Mouse (Mus musculus): ENCODE measurements around the gene Chmp6. TPM values are rescaled to one million over a fixed set of nuclear protein-coding genes. Genes with fewer than 3 reads are reported as not detected.
A peak's percentile ranks its signal among the peaks of the same experiment; 100 is the strongest.

Gene Chmp6
- polyA plus RNA-seq, 1 experiment from 2014 or later = 100 TPM

DNA sequence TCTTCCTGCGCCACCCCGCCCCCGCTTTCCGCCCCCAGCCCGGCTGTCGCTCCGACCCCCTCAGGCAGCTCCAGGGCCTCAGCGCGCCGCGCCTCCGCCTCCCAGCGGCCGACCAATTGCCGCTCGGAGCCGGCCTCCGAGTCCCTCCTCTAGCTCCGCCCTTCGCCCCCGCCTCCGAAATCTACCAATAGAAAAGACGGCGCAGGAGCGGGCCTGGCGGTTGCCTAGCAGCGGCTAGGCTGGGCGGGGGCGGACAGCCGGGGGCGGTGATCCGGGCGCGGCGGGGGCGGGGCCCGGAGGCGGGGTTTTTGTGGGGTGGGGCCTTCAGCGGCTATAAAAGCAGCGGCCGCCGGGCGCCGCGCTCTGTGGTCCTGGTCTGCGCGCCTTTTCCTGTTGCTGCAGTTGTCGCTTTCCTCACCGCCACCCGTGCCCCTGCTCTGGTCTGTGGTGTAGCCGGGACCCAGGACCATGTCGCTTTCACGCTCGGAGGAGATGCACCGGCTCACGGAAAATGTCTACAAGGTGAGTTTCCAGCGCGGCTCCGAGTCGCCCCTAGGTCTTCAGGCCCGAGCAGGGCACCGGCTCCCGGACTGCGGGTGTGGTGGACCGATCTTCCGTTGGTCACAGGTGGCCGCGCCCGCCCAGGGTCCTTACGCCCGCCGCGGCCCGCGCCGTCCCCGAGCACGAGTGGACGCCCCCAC, 29.6 kb downstream of the Chmp6 start, which contains the start of gene Baiap2:
TSS of gene Baiap2 (plus strand) at position 37 of the 701 bp plus-strand sequence.
- ATAC-seq (ENCODE audit: low FRiP score, low TSS enrichment) = peak; percentile 95
- 1% methylated on average over 75 of the region's 79 CpGs for WGBS
- DNase-seq = peak; percentile 99
- peak within 1 kb of the TSS; percentile 61 for H3K4me3 ChIP-seq (replicated peaks; ENCODE audit: low read depth, low read length)
- no peaks in the 10 kb centered on the region for H3K9me3 ChIP-seq (ENCODE audit: control insufficient read depth, low read length)
- H3K27ac ChIP-seq (replicated peaks; ENCODE audit: low read depth, low read length) = peak within 1 kb of the TSS; percentile 73
- H3K27me3 ChIP-seq (ENCODE audit: control insufficient read depth, insufficient read depth, low read length) = peaks cover 13% of the 10 kb centered on the region; the same call in 1 of the 2 replicates
- H3K4me2 ChIP-seq (ENCODE audit: low read length) = peak within 1 kb of the TSS; percentile 95
- no peaks in the 10 kb centered on the region for H3K36me3 ChIP-seq (ENCODE audit: control insufficient read depth, insufficient read depth, low read length)
- H3K9ac ChIP-seq (replicated peaks; ENCODE audit: low read length) = peak within 1 kb of the TSS; percentile 59
- peaks cover 16% of the 10 kb centered on the region for H3K4me1 ChIP-seq (ENCODE audit: control insufficient read depth, insufficient read depth, low read length)

DNA sequence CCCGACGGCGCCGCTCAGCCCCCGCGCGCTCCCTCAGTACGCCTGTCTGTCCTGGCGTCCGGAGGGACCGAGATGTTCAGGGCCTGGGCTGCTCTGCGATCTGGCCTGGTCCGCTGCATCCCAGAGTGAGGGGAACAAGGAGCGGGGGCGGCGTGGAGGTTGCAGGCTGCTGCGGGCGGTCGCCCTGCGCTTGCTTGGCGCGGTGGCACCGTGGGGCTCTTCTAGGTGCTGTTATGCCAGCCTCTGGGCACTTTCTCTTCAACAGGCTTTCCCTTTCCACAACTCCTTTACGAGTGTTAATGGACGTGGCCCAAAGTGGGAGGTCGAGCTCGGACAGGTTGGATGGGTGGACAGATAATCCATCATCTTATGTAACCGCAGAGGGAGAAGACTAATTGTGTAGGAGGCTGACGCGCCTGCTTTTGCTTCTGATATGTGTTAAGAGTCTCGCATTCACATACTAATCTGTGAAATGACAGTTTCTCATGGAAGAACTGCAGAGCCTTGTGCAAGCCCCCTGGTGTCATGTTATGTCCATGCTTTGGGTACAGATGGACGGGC, 30.3 kb downstream of the Chmp6 start:
- peak overlapping the region; percentile 95 for H3K4me2 ChIP-seq (ENCODE audit: low read length)
- DNase-seq = peak; percentile 57
- peak overlapping the region; percentile 61 for H3K4me3 ChIP-seq (replicated peaks; ENCODE audit: low read depth, low read length)
- H3K9ac ChIP-seq (replicated peaks; ENCODE audit: low read length) = peak overlapping the region; percentile 59
- H3K36me3 ChIP-seq (ENCODE audit: control insufficient read depth, insufficient read depth, low read length) = no peaks in the 10 kb centered on the region
- H3K4me1 ChIP-seq (ENCODE audit: control insufficient read depth, insufficient read depth, low read length) = peaks cover 16% of the 10 kb centered on the region
- peaks cover 13% of the 10 kb centered on the region; the same call in 1 of the 2 replicates for H3K27me3 ChIP-seq (ENCODE audit: control insufficient read depth, insufficient read depth, low read length)
- WGBS = 6% methylated on average over 32 of the region's 32 CpGs
- no peak overlapping the region for H3K27ac ChIP-seq (replicated peaks; ENCODE audit: low read depth, low read length)
- 0 out of 2 replicates have a peak, but pooled peaks have one; percentile 0 for ATAC-seq (ENCODE audit: low FRiP score, low TSS enrichment)
- H3K9me3 ChIP-seq (ENCODE audit: control insufficient read depth, low read length) = no peaks in the 10 kb centered on the region

DNA sequence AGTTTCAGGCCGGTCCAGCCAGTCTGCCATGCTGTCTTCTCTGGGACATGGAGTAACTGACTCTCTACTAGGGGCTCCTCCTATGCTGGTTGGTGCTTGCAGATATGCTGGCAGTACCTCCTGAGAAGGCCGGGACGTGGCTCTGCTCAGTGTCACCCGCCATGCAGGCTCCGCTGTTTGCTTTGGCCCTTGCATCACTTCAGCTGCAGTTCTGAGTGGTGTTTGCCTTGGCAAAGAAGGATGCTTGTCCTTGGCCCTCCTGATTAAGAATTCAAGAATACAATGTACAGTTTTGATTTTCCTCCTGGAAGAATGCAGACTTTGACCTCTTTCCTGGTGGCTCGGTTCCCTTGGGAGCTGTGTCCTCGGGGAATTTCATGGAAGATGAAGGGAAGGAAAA, 32.1 kb downstream of the Chmp6 start:
- Histone ChIP-seq H3K9ac (replicated peaks; ENCODE audit: low read length) (no peak overlapping the region), H3K9me3 (ENCODE audit: control insufficient read depth, low read length) (no peaks in the 10 kb centered on the region), H3K27ac (replicated peaks; ENCODE audit: low read depth, low read length) (no peak overlapping the region), H3K4me3 (replicated peaks; ENCODE audit: low read depth, low read length) (no peak overlapping the region), H3K27me3 (ENCODE audit: control insufficient read depth, insufficient read depth, low read length) (peaks cover 13% of the 10 kb centered on the region; the same call in 1 of the 2 replicates), H3K4me2 (ENCODE audit: low read length) (no peak overlapping the region), H3K4me1 (ENCODE audit: control insufficient read depth, insufficient read depth, low read length) (peaks cover 16% of the 10 kb centered on the region), H3K36me3 (ENCODE audit: control insufficient read depth, insufficient read depth, low read length) (no peaks in the 10 kb centered on the region)
- DNase-seq (no peak), ATAC-seq (ENCODE audit: low FRiP score, low TSS enrichment) (no peak)
- WGBS = 86% methylated on average over 7 of the region's 7 CpGs

DNA sequence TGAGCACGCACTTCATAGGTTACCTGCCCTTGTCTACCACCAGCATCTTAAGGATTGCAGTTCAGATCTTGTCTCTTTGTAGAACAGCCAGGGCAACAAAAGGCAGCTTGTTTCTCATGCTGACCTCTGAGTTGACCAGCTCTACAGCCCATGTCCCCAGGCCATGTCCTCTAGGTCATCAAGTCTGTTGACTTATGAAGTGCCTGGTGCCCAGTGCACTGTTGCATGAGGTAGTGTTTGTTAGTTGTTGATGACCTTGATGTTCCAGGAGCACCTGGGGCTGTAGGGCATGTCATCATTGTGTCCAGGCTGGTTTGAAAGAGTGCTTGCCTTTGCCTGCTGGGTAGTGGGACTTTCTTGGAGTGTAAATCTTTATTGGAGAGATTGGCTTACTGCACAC, 34.2 kb downstream of the Chmp6 start:
- no peak for DNase-seq
- Histone ChIP-seq H3K4me2 (ENCODE audit: low read length) (no peak overlapping the region), H3K36me3 (ENCODE audit: control insufficient read depth, insufficient read depth, low read length) (no peaks in the 10 kb centered on the region), H3K27me3 (ENCODE audit: control insufficient read depth, insufficient read depth, low read length) (no peaks in the 10 kb centered on the region), H3K4me1 (ENCODE audit: control insufficient read depth, insufficient read depth, low read length) (peaks cover 9% of the 10 kb centered on the region; the same call in 1 of the 2 replicates), H3K9me3 (ENCODE audit: control insufficient read depth, low read length) (no peaks in the 10 kb centered on the region), H3K27ac (replicated peaks; ENCODE audit: low read depth, low read length) (no peak overlapping the region), H3K4me3 (replicated peaks; ENCODE audit: low read depth, low read length) (no peak overlapping the region), H3K9ac (replicated peaks; ENCODE audit: low read length) (no peak overlapping the region)
- ATAC-seq (ENCODE audit: low FRiP score, low TSS enrichment) = no peak
- 97% methylated on average over 1 of the region's 1 CpGs for WGBS

DNA sequence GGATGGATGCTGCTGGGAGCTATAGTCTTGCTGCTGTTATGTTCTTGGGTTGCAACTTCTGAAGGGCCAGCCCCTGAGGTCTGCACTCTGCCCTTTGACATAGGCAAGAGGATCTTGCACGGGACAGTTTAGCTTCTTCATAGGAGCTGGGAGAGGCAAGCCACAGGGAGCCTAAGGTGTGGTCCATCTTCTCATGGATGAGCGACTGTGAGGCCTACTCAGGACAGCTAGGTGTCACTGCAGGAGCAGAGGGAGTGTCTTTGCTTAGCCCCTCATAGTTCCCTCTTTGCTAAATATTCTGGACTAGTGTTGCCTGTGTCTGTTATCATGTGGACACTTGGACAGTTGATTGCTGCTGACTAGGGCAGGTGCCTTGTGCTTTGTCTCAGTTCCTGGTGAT, 34.7 kb downstream of the Chmp6 start:
- WGBS = 53% methylated on average over 2 of the region's 2 CpGs
- Histone ChIP-seq H3K27me3 (ENCODE audit: control insufficient read depth, insufficient read depth, low read length) (no peaks in the 10 kb centered on the region), H3K4me1 (ENCODE audit: control insufficient read depth, insufficient read depth, low read length) (peaks cover 9% of the 10 kb centered on the region; the same call in 1 of the 2 replicates), H3K4me2 (ENCODE audit: low read length) (no peak overlapping the region), H3K4me3 (replicated peaks; ENCODE audit: low read depth, low read length) (no peak overlapping the region), H3K27ac (replicated peaks; ENCODE audit: low read depth, low read length) (no peak overlapping the region), H3K9me3 (ENCODE audit: control insufficient read depth, low read length) (no peaks in the 10 kb centered on the region), H3K36me3 (ENCODE audit: control insufficient read depth, insufficient read depth, low read length) (no peaks in the 10 kb centered on the region), H3K9ac (replicated peaks; ENCODE audit: low read length) (no peak overlapping the region)
- DNase-seq (no peak), ATAC-seq (ENCODE audit: low FRiP score, low TSS enrichment) (no peak)

DNA sequence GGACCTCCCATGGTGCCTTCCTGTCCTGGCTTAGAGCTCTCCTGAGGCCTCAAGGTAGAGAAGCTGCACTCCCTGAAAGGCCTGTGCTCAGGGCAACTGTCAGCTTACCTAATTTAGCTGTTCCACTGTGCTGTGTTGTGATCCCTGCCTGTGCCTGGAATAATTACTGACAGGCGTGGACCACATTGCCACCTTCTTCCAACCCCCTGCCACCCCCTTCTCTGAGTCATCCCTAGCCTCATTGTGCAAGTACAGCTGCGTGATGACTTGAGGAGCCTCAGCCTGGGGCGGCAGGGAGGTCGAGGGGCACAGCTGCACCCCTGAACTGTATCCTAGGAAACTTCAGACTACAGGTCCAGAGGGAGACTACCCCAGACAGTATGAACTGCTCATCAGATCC, 35.1 kb downstream of the Chmp6 start:
- ATAC-seq (ENCODE audit: low FRiP score, low TSS enrichment) (no peak), DNase-seq (no peak)
- Histone ChIP-seq H3K36me3 (ENCODE audit: control insufficient read depth, insufficient read depth, low read length) (no peaks in the 10 kb centered on the region), H3K4me1 (ENCODE audit: control insufficient read depth, insufficient read depth, low read length) (peaks cover 9% of the 10 kb centered on the region; the same call in 1 of the 2 replicates), H3K9ac (replicated peaks; ENCODE audit: low read length) (no peak overlapping the region), H3K4me3 (replicated peaks; ENCODE audit: low read depth, low read length) (no peak overlapping the region), H3K4me2 (ENCODE audit: low read length) (no peak overlapping the region), H3K27ac (replicated peaks; ENCODE audit: low read depth, low read length) (no peak overlapping the region), H3K27me3 (ENCODE audit: control insufficient read depth, insufficient read depth, low read length) (no peaks in the 10 kb centered on the region), H3K9me3 (ENCODE audit: control insufficient read depth, low read length) (no peaks in the 10 kb centered on the region)
- WGBS = 55% methylated on average over 4 of the region's 4 CpGs

DNA sequence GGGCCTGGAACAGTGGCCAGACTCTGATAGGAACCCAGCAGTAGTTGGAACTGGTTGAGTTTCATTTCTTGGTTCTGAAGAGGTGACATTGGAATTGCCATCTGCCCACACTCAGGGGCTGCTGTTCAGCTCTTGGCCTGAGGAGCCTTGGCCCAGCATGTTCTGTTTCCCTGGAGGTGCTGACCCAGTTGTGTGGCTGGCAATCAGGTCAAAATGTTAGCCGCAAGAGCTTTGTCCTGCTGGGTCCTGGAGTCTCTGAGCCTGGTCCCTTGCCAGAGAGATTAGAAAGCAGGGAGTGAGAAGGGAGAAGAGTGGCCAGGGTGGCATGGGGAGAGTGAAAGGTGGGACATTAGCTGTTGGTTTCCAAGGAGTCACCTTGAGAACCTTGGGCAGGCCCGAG, 35.6 kb downstream of the Chmp6 start:
- Histone ChIP-seq H3K4me1 (ENCODE audit: control insufficient read depth, insufficient read depth, low read length) (peaks cover 6% of the 10 kb centered on the region; the same call in 1 of the 2 replicates), H3K27me3 (ENCODE audit: control insufficient read depth, insufficient read depth, low read length) (no peaks in the 10 kb centered on the region), H3K4me2 (ENCODE audit: low read length) (no peak overlapping the region), H3K9ac (replicated peaks; ENCODE audit: low read length) (no peak overlapping the region), H3K36me3 (ENCODE audit: control insufficient read depth, insufficient read depth, low read length) (no peaks in the 10 kb centered on the region), H3K4me3 (replicated peaks; ENCODE audit: low read depth, low read length) (no peak overlapping the region), H3K27ac (replicated peaks; ENCODE audit: low read depth, low read length) (no peak overlapping the region), H3K9me3 (ENCODE audit: control insufficient read depth, low read length) (no peaks in the 10 kb centered on the region)
- DNase-seq = no peak
- 80% methylated on average over 2 of the region's 2 CpGs for WGBS
- no peak for ATAC-seq (ENCODE audit: low FRiP score, low TSS enrichment)

DNA sequence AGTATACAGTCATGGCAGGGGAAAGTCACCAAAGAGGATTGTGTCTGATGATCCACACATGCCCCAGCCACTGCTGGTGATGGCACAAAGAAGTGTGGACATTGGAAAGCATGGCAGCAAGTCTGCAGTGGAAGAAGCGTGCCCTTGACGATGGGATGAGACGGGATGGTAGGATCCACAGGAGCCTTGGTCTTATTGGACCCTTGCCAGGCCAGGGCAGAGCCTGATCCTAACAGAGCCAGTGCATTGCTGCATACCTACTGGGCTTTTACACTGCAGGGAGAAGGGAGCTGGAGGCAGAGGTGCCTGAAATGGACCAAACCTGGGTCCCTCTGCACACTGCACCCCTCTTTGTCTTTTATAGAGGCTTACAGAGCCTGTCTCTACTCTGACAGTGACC, 37.3 kb downstream of the Chmp6 start:
- no peaks in the 10 kb centered on the region for H3K9me3 ChIP-seq (ENCODE audit: control insufficient read depth, low read length)
- no peak for ATAC-seq (ENCODE audit: low FRiP score, low TSS enrichment)
- H3K4me1 ChIP-seq (ENCODE audit: control insufficient read depth, insufficient read depth, low read length) = no peaks in the 10 kb centered on the region
- H3K36me3 ChIP-seq (ENCODE audit: control insufficient read depth, insufficient read depth, low read length) = no peaks in the 10 kb centered on the region
- H3K27me3 ChIP-seq (ENCODE audit: control insufficient read depth, insufficient read depth, low read length) = no peaks in the 10 kb centered on the region
- no peak overlapping the region for H3K4me3 ChIP-seq (replicated peaks; ENCODE audit: low read depth, low read length)
- 95% methylated on average over 3 of the region's 3 CpGs for WGBS
- no peak overlapping the region for H3K27ac ChIP-seq (replicated peaks; ENCODE audit: low read depth, low read length)
- DNase-seq = no peak
- H3K9ac ChIP-seq (replicated peaks; ENCODE audit: low read length) = no peak overlapping the region
- no peak overlapping the region for H3K4me2 ChIP-seq (ENCODE audit: low read length)

DNA sequence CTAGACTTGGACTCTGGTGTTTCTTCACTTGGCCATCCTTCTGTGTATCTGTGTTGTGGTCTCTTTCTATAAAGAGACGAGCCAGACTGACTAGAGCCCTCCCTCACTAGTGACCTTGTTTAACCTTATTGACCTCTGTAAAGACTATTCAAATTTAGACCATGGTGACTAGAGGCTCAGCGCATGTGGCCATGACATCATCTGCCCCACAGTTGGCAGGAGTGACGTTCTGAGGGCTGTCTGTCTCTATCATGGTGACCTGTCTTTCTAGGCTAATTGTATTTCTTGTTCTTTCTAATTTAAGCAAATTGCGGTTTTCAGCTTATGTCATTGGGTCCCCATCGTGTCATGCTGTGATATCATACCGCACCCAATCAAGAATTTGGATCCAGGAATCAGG, 38.1 kb downstream of the Chmp6 start:
- no peaks in the 10 kb centered on the region for H3K4me1 ChIP-seq (ENCODE audit: control insufficient read depth, insufficient read depth, low read length)
- no peaks in the 10 kb centered on the region for H3K27me3 ChIP-seq (ENCODE audit: control insufficient read depth, insufficient read depth, low read length)
- no peak overlapping the region for H3K4me2 ChIP-seq (ENCODE audit: low read length)
- ATAC-seq (ENCODE audit: low FRiP score, low TSS enrichment) (no peak), DNase-seq (no peak)
- no peak overlapping the region for H3K4me3 ChIP-seq (replicated peaks; ENCODE audit: low read depth, low read length)
- H3K9ac ChIP-seq (replicated peaks; ENCODE audit: low read length) = no peak overlapping the region
- no peaks in the 10 kb centered on the region for H3K9me3 ChIP-seq (ENCODE audit: control insufficient read depth, low read length)
- H3K36me3 ChIP-seq (ENCODE audit: control insufficient read depth, insufficient read depth, low read length) = no peaks in the 10 kb centered on the region
- 90% methylated on average over 6 of the region's 6 CpGs for WGBS
- no peak overlapping the region for H3K27ac ChIP-seq (replicated peaks; ENCODE audit: low read depth, low read length)
